Mouse (Mus musculus) neural tube, embryonic 15.5 days (tissue): ENCODE measurements around the gene Gpi1. TPM values are rescaled to one million over a fixed set of nuclear protein-coding genes. Genes with fewer than 3 reads are reported as not detected.
"Not testable (repeated sequence)": the region's sequence is repeated elsewhere in the genome, so short reads cannot be mapped to it uniquely, and the experiment has no call there.

Experiments used
- ATAC-seq: fragments of 200-750 bp; cut with Nextera tagmentation; 2 replicates; pipeline ENCODE4 v1.8.0; 2017; ENCODE audit warnings: mild to moderate bottlenecking, moderate TSS enrichment, moderate library complexity; ENCODE audit not compliant: low FRiP score
- H3K27ac ChIP-seq: fragments of 300-500 bp; sonication (generic); replicated peaks from 2 replicates; pipeline ENCODE4 v1.5.1; 2015; ENCODE audit warnings: mild to moderate bottlenecking, inconsistent platforms
- H3K27me3 ChIP-seq: fragments of 300-500 bp; sonication (generic); replicated peaks from 2 replicates; pipeline ENCODE4 v1.6.1; 2015; ENCODE audit warnings: inconsistent platforms
- H3K36me3 ChIP-seq: fragments of 300-500 bp; sonication (generic); 2 replicates; pipeline ENCODE4 v1.6.1; 2015; ENCODE audit warnings: inconsistent platforms
- H3K4me1 ChIP-seq: fragments of 300-500 bp; sonication (generic); 2 replicates; pipeline ENCODE4 v1.6.1; 2015; ENCODE audit warnings: inconsistent platforms
- H3K4me2 ChIP-seq: fragments of 300-500 bp; sonication (generic); 2 replicates; pipeline ENCODE4 v1.6.1; 2015; ENCODE audit warnings: inconsistent platforms, mild to moderate bottlenecking, moderate library complexity
- H3K4me3 ChIP-seq: fragments of 300-500 bp; sonication (generic); replicated peaks from 2 replicates; pipeline ENCODE4 v1.5.1; 2015; ENCODE audit warnings: mild to moderate bottlenecking, inconsistent platforms
- H3K9ac ChIP-seq: fragments of 300-500 bp; sonication (generic); replicated peaks from 2 replicates; pipeline ENCODE4 v1.6.1; 2015; ENCODE audit warnings: mild to moderate bottlenecking, inconsistent platforms
- H3K9me3 ChIP-seq: fragments of 300-500 bp; sonication (generic); replicated peaks from 2 replicates; pipeline ENCODE4 v1.6.1; 2016; ENCODE audit warnings: inconsistent platforms
- WGBS: fragments of 180-500 bp; shearing (Covaris S2); methylation state at CpG from one replicate; pipeline ENCODE4 v1.1.7; 2015; ENCODE audit warnings: mixed read lengths; 5-methylcytosine and 5-hydroxymethylcytosine counted together
- polyA plus RNA-seq: library from polyadenylated mRNA; unstranded; fragments of >200 nt; fragmentation: Nextera tagmentation; extraction: Ambion mirVana; gene quantifications from 2 replicates; pipeline ENCODE4 v1.2.1, GENCODE M21; 2015

Gene Gpi1
- polyA plus RNA-seq, 1 experiment from 2014 or later = 326 TPM

DNA sequence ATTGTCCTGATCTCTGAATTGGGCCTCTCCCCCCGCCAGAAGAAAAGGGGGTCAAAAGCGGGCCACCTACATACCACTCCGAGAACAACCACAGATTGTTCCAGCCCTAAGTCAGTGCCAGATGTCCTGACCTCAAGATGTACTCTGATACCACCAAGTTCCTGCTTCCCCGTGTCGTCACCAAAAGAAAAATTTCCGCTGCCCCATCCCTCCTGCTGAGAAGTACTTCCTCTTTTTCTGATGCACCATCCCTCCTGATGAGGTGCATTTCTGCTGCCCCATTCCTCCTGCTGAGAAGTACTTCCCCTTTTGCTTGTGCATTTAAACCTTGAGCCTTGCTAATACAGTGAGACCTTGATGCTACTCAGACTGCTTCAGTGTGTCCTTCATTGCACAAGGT, 53.9 kb downstream of the Gpi1 start:
- H3K27ac ChIP-seq, H3K4me1 ChIP-seq, H3K4me3 ChIP-seq, H3K27me3 ChIP-seq, H3K4me2 ChIP-seq, ATAC-seq, H3K36me3 ChIP-seq, H3K9ac ChIP-seq, H3K9me3 ChIP-seq: not testable (repeated sequence)
- WGBS = 89% methylated on average over 6 of the region's 6 CpGs

DNA sequence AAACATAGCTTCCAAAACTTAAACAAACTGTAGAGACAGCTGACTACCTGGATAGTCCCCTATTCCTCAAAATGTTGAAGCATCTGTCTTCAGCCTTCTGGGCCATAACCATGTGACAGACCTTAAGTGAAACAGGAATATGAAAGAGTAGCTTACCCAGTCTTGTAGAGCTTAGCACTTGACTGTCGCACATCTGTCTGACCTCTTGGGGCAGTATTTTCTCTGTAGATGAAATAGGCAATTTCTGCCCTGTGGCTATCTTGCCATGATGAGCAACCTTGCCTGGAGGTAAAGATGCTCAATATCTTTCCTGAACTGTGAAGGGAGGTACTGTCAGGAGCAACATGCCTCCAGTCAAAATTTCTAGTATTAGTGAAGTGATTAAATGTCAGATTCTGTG, 57.9 kb downstream of the Gpi1 start:
- Histone ChIP-seq H3K27me3 (no peaks in the 10 kb centered on the region), H3K9me3 (no peaks in the 10 kb centered on the region), H3K27ac (no peak overlapping the region), H3K9ac (no peak overlapping the region), H3K4me1 (peaks cover 10% of the 10 kb centered on the region), H3K4me3 (no peak overlapping the region), H3K36me3 (no peaks in the 10 kb centered on the region), H3K4me2 (no peak overlapping the region)
- ATAC-seq = no peak
- 76% methylated on average over 1 of the region's 1 CpGs for WGBS

DNA sequence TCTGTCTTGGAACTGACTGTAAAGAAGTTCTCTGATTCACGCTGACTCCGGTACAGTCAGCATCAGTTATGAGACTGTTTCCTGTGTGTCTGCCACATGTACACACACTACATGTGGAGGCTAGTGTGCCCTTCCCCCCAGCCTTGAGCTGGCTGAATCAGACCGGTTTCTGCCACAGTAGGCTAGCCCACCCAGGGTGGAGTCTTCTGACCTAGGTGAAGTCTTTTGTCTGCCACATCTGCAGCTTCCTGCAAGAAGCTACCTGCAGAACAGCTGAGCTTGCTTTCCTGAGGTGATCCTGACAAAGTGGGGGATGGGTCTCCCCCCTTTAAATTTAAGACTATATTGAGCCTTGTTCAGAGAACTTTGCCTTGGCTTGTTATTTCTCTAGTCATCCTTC, 60.7 kb downstream of the Gpi1 start, which contains the start of gene Uba2:
TSS of gene Uba2 (minus strand) at position 146 of the 400 bp plus-strand sequence.
- Histone ChIP-seq H3K9me3 (no peaks in the 10 kb centered on the region), H3K36me3 (peaks cover 6% of the 10 kb centered on the region), H3K4me1 (peaks cover 22% of the 10 kb centered on the region), H3K27ac (peak within 1 kb of the TSS; percentile 92), H3K27me3 (no peaks in the 10 kb centered on the region), H3K4me3 (peak within 1 kb of the TSS; percentile 99), H3K9ac (peak within 1 kb of the TSS; percentile 99), H3K4me2 (peak within 1 kb of the TSS; percentile 93)
- ATAC-seq = no peak
- WGBS = 86% methylated on average over 3 of the region's 3 CpGs

DNA sequence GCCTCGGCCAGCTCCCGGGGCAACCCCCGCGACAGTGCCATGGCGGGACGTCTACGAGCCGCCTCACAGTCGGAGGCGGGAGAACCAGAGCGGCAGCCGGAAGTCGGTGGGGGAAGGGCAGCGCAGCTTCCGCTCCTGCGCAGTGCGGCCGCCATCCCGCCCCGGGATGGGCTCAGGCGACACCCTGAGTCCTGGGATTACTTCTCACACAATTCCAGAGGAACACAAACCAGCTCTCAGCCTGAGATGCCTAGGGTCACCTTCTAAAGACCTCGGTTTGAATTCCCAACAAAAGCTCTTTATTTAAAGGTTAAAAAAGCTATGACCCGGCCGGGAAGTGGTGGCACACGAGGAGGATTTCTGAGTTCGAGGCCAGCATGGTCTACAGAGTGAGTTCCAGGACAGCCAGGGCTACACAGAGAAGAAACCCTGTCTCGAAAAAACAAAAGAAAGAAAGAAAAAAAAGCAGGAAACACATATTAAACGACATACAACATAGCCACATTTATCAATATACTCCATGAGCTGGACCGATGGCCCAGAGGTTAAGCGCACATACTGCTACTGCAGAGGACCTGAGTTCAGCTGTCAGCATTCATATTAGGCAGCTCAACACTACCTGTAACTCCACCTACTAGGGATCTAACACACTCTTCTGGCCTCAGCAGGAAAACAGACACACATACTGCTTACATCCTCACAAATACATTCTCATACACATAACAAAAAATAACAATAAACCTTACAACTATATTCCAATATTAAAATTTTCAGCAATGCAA, 61.5 kb downstream of the Gpi1 start:
- Histone ChIP-seq H3K27me3 (no peaks in the 10 kb centered on the region), H3K27ac (peak overlapping the region; percentile 92), H3K4me1 (peaks cover 22% of the 10 kb centered on the region), H3K9ac (peak overlapping the region; percentile 99), H3K4me3 (peak overlapping the region; percentile 99), H3K9me3 (no peaks in the 10 kb centered on the region), H3K4me2 (peak overlapping the region; percentile 93), H3K36me3 (peaks cover 11% of the 10 kb centered on the region)
- ATAC-seq = peak; percentile 97
- 9% methylated on average over 30 of the region's 30 CpGs for whole genome bisulfite sequencing

DNA sequence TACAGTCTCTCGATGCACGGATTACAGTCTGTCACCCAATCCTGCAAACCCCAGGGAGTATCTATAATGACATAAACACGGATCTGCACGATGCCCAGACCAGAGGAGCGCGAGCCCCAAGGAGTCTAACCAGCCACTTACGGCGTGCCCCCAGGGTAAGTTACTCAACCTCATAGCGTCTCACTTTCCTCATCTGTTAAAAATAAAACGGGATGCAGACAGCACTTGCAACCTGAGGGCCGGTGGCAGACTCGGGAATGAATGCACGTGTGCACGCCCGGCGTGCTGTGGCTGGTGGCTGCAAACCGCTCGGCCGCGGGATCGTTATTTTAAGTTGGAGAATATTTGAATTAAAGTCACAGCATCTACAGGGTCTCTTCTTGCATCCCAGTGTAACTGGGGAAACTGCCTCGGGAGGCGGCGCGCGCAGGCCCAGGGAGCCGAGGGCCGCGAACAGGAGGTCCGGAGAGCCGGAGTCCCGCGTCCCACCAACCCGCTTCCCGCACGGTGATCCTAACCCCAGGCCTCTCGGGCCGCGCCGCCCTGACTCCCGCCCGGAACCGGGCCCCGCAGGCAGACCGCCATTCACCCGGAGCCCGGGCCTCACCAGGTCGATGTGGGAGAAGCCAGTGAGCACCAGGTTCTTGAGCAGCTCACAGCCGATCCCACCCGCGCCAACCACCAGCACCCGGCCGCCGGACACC, 62.2 kb downstream of the Gpi1 start:
- Histone ChIP-seq H3K27ac (peak overlapping the region; percentile 92), H3K4me1 (peaks cover 22% of the 10 kb centered on the region), H3K4me2 (peak overlapping the region; percentile 93), H3K4me3 (peak overlapping the region; percentile 99), H3K9me3 (no peaks in the 10 kb centered on the region), H3K27me3 (no peaks in the 10 kb centered on the region), H3K36me3 (peaks cover 19% of the 10 kb centered on the region), H3K9ac (peak overlapping the region; percentile 99)
- WGBS = under 1% methylated on average over 54 of the region's 54 CpGs
- peak; percentile 85 for ATAC-seq

DNA sequence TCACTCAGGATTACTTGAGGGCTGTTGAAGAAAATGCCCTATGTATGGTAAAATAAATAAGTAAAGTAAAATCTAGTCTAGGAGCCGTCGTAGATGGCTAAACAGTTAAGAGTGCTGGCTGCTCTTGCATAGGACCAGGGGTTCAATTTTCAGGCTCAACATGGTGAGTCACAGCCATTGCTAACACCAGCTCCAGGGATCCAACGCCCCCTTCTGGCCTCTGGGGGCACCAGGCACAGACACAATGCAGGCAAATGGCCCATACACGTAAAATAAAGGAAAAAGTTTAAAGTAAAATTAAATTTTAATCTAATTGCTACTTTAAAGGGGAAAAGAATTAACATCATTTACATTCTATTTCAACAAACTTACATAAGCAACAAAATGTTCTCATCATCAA, 63.3 kb downstream of the Gpi1 start:
- Histone ChIP-seq H3K36me3 (peaks cover 29% of the 10 kb centered on the region), H3K4me1 (peaks cover 22% of the 10 kb centered on the region), H3K9ac (no peak overlapping the region), H3K4me3 (no peak overlapping the region), H3K9me3 (no peaks in the 10 kb centered on the region), H3K27me3 (no peaks in the 10 kb centered on the region), H3K27ac (no peak overlapping the region), H3K4me2 (peak overlapping the region; percentile 31; the same call in 1 of the 2 replicates)
- 54% methylated on average over 4 of the region's 4 CpGs for WGBS
- ATAC-seq = no peak

DNA sequence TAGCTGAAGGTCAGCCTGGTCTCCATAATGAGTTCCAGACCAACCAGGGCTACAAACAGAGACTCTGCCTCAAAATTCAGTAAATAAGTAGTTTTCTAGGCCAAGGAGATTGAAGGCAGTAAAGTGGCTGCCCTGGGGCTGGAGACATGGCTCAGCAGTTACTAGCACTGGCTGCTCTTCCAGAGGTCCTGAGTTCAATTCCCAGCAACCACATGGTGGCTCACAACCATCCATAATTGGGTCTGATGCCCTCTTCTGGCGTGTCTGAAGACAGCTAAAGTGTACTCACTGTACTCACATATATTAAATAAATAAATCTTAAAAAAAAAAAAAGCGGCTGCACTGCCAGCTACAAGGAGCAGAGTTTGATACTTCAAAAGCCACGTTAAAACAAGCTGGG, 64.1 kb downstream of the Gpi1 start:
- no peak overlapping the region for H3K4me3 ChIP-seq
- H3K4me1 ChIP-seq = peaks cover 22% of the 10 kb centered on the region
- H3K27ac ChIP-seq = no peak overlapping the region
- no peak overlapping the region for H3K9ac ChIP-seq
- no peak overlapping the region for H3K4me2 ChIP-seq
- WGBS = 80% methylated on average over 3 of the region's 3 CpGs
- H3K9me3 ChIP-seq = no peaks in the 10 kb centered on the region
- ATAC-seq = no peak
- peaks cover 38% of the 10 kb centered on the region for H3K36me3 ChIP-seq
- no peaks in the 10 kb centered on the region for H3K27me3 ChIP-seq

DNA sequence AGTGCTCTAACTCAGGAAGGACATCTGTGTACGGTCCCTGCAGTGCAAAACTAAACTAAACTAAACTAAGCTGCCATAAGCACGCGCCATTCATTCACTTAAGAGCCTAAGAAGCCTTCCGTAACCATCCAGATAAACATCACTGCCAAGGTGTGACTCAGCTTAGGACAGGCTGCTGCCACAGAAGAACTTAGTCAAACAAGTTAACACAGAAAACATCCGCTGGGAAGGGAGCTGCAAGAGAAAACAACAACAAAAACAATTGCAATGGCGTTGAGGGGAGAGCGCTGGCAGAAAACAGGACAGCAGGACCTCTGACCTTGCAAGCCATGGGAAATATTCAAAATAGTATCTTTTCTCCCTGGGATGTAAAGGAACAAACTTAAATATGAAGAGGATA, 65.5 kb downstream of the Gpi1 start:
- Histone ChIP-seq H3K27me3 (no peaks in the 10 kb centered on the region), H3K4me2 (no peak overlapping the region), H3K4me1 (peaks cover 22% of the 10 kb centered on the region), H3K27ac (no peak overlapping the region), H3K4me3 (no peak overlapping the region), H3K9me3 (no peaks in the 10 kb centered on the region), H3K9ac (no peak overlapping the region), H3K36me3 (peaks cover 49% of the 10 kb centered on the region)
- ATAC-seq = no peak
- 94% methylated on average over 7 of the region's 7 CpGs for WGBS

DNA sequence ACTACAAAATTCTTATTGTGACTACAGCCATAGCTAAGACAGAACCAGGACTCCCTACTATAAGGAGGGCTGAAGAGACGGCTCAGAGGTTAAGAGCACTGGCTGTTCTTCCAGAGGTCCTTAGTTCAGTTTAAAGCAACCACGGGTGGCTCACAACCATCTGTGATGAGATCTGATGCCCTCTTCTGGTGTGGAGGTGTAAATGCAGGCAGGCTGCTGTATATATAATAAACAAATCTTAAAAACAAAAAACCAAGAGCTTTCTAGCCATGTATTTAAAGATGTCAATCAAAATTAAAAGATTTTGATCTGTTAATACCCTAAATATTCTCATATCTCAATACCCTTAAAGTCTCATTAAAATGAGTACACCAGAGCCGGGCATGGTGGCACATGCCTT, 71.0 kb downstream of the Gpi1 start:
- H3K4me1 ChIP-seq = no peaks in the 10 kb centered on the region
- no peak for ATAC-seq
- WGBS = 95% methylated on average over 3 of the region's 3 CpGs
- no peak overlapping the region for H3K4me3 ChIP-seq
- H3K27me3 ChIP-seq = no peaks in the 10 kb centered on the region
- peaks cover 92% of the 10 kb centered on the region for H3K36me3 ChIP-seq
- no peak overlapping the region for H3K9ac ChIP-seq
- H3K9me3 ChIP-seq = no peaks in the 10 kb centered on the region
- H3K27ac ChIP-seq = no peak overlapping the region
- H3K4me2 ChIP-seq = no peak overlapping the region

DNA sequence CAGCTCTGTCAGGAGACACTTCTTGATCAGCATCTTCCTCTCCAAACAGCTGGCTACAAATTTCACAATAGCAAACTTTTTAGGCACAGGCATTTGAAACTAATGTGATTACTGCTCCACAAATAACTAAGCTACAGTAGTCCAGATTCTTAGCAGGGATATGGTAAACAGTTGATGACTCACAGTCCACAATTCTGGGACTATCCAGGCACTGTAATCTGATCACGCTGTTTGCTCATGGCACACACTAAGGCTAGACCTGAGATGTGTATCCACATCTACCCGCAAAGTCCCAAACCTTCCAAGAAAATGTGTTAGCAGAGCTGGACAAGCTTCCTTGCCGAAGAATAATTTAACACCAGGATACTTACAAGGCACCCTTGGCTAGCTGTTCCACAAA, 72.1 kb downstream of the Gpi1 start:
- Histone ChIP-seq H3K9ac (no peak overlapping the region), H3K27ac (no peak overlapping the region), H3K4me3 (no peak overlapping the region), H3K36me3 (peaks cover 94% of the 10 kb centered on the region), H3K27me3 (no peaks in the 10 kb centered on the region), H3K4me1 (no peaks in the 10 kb centered on the region), H3K9me3 (no peaks in the 10 kb centered on the region), H3K4me2 (no peak overlapping the region)
- WGBS = 97% methylated on average over 3 of the region's 3 CpGs
- ATAC-seq = no peak
